Mouse (Mus musculus) hindbrain, embryonic 16.5 days (tissue): ENCODE data around the gene Pmm2. TPM values are rescaled to one million over a fixed set of nuclear protein-coding genes. Genes with fewer than 3 reads are reported as not detected.

Experiments used
- ATAC-seq: fragments of 200-750 bp; cut with Nextera tagmentation; 2 replicates; pipeline ENCODE4 v1.8.0; 2017; ENCODE audit warnings: moderate TSS enrichment, moderate library complexity
- H3K27ac ChIP-seq: fragments of 300-500 bp; sonication (generic); 2 replicates; pipeline ENCODE4 v1.5.1; 2014; ENCODE audit warnings: low read depth, mild to moderate bottlenecking, control low read depth, low read length, moderate library complexity
- H3K27me3 ChIP-seq: fragments of 300-500 bp; sonication (generic); replicated peaks from 2 replicates; pipeline ENCODE4 v1.6.1; 2014; ENCODE audit warnings: low read length; ENCODE audit not compliant: control insufficient read depth, insufficient read depth
- H3K36me3 ChIP-seq: fragments of 300-500 bp; sonication (generic); 2 replicates; pipeline ENCODE4 v1.6.1; 2014; ENCODE audit warnings: mild to moderate bottlenecking, low read length, moderate library complexity, mixed read lengths; ENCODE audit not compliant: control insufficient read depth, insufficient read depth
- H3K4me1 ChIP-seq: fragments of 300-500 bp; sonication (generic); 2 replicates; pipeline ENCODE4 v1.6.1; 2014; ENCODE audit warnings: low read depth, low read length; ENCODE audit not compliant: control insufficient read depth, insufficient read depth
- H3K4me2 ChIP-seq: fragments of 300-500 bp; sonication (generic); 2 replicates; pipeline ENCODE4 v1.6.1; 2014; ENCODE audit warnings: mild to moderate bottlenecking, low read length, control low read depth, moderate library complexity
- H3K4me3 ChIP-seq: fragments of 300-500 bp; sonication (generic); 2 replicates; pipeline ENCODE4 v1.5.1; 2014; ENCODE audit warnings: mild to moderate bottlenecking, low read length, control low read depth, moderate library complexity
- H3K9ac ChIP-seq: fragments of 300-500 bp; sonication (generic); 2 replicates; pipeline ENCODE4 v1.6.1; 2014; ENCODE audit warnings: low read depth, mild to moderate bottlenecking, control low read depth, low read length, moderate library complexity
- H3K9me3 ChIP-seq: fragments of 300-500 bp; sonication (generic); 2 replicates; pipeline ENCODE4 v1.6.1; 2014; ENCODE audit warnings: mild to moderate bottlenecking, low read length, moderate library complexity; ENCODE audit not compliant: control insufficient read depth
- WGBS: fragments of 180-500 bp; shearing (Covaris S2); extraction: QIAGEN DNeasy Blood & Tissue Kit; methylation state at CpG from one replicate; pipeline ENCODE4 v1.1.7; 2014; 5-methylcytosine and 5-hydroxymethylcytosine counted together
- polyA plus RNA-seq: library from polyadenylated mRNA; unstranded; fragments of >200 nt; fragmentation: Nextera tagmentation; extraction: Ambion mirVana; gene quantifications from 2 replicates; pipeline ENCODE4 v1.2.1, GENCODE M21; 2015

The Pmm2 gene
- polyA plus RNA-seq, 1 experiment from 2014 or later, result 33.1 TPM

GRCm38 (mm10) chr16:8673343-8673742, 35.9 kb downstream of the Pmm2 start:
- Histone ChIP-seq H3K9ac (no peak overlapping the region), H3K4me1 (peaks cover 23% of the 10 kb centered on the region), H3K27ac (no peak overlapping the region), H3K9me3 (no peaks in the 10 kb centered on the region), H3K36me3 (no peaks in the 10 kb centered on the region), H3K4me3 (no peak overlapping the region), H3K27me3 (no peaks in the 10 kb centered on the region), H3K4me2 (no peak overlapping the region)
- 67% methylated on average over 6 of the region's 6 CpGs for WGBS
- no peak for ATAC-seq

DNA sequence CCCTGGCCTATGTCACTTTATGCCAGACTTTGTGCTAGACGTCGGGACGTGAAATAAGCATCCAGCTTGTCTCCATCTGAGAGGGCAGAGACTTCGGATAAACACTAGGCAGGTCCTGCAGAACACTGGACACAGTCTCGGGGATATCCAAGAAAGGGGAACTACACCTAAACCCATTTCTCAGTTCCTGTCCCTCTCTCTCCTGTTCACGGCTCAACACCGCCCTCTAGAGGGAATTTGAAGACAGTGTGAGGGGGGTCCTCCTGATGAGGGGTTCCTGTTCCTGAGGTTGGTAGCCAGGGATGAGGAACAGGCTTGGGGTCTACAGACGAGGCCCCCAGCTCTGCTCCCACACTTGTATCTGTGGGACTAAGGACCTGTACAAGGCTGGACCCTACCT, 36.7 kb downstream of the Pmm2 start:
- peak overlapping the region; percentile 16; the same call in 1 of the 2 replicates for H3K4me2 ChIP-seq
- H3K36me3 ChIP-seq, result no peaks in the 10 kb centered on the region
- H3K27me3 ChIP-seq, result no peaks in the 10 kb centered on the region
- ATAC-seq, result no peak
- whole genome bisulfite sequencing, result 3% methylated on average over 8 of the region's 8 CpGs
- H3K27ac ChIP-seq, result no peak overlapping the region
- H3K9ac ChIP-seq, result no peak overlapping the region
- H3K4me3 ChIP-seq, result no peak overlapping the region
- peaks cover 15% of the 10 kb centered on the region for H3K4me1 ChIP-seq
- no peaks in the 10 kb centered on the region for H3K9me3 ChIP-seq

- H3K9ac ChIP-seq, result no peak overlapping the region
- H3K4me3 ChIP-seq, result no peak overlapping the region
- H3K27ac ChIP-seq, result no peak overlapping the region
- H3K27me3 ChIP-seq, result no peaks in the 10 kb centered on the region
- H3K4me1 ChIP-seq, result peaks cover 2% of the 10 kb centered on the region; the same call in 1 of the 2 replicates
- no peaks in the 10 kb centered on the region for H3K9me3 ChIP-seq
- H3K36me3 ChIP-seq, result no peaks in the 10 kb centered on the region
- no peak overlapping the region for H3K4me2 ChIP-seq
- no peak for ATAC-seq
- 87% methylated on average over 8 of the region's 8 CpGs for WGBS
These were observed 38.1 kb downstream of the Pmm2 start for GRCm38 (mm10) chr16:8675559-8675958.

GRCm38 (mm10) chr16:8676228-8676627, 38.8 kb downstream of the Pmm2 start:
- ATAC-seq, result no peak
- WGBS, result 87% methylated on average over 2 of the region's 2 CpGs

DNA sequence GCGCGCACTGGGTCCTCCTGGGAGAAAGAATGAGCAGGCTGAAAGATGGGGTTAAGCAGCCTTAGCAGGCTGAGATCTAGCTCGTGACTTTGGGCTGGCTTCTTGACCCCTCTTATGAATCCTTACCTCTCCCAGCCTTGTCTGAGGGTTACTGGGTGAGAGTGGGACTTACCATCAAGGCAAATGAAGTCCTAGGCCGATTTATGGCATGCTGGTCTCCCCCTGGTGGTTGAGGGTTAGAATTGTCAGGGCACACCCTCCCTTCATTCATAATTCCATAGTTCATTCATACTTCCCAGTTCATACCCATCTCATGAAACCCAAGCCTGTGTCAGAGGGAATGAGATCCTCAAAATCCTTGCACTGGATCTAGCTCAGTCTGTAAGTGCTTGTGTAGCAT, 39.3 kb downstream of the Pmm2 start:
- 47% methylated on average over 4 of the region's 4 CpGs for WGBS

More at GRCm38 (mm10) chr16:8676228-8676627, 38.8 kb downstream of the Pmm2 start:
- Histone ChIP-seq H3K4me1 (no peaks in the 10 kb centered on the region), H3K9me3 (no peaks in the 10 kb centered on the region), H3K27ac (no peak overlapping the region), H3K4me2 (no peak overlapping the region), H3K4me3 (no peak overlapping the region), H3K9ac (no peak overlapping the region), H3K36me3 (no peaks in the 10 kb centered on the region), H3K27me3 (no peaks in the 10 kb centered on the region)

DNA sequence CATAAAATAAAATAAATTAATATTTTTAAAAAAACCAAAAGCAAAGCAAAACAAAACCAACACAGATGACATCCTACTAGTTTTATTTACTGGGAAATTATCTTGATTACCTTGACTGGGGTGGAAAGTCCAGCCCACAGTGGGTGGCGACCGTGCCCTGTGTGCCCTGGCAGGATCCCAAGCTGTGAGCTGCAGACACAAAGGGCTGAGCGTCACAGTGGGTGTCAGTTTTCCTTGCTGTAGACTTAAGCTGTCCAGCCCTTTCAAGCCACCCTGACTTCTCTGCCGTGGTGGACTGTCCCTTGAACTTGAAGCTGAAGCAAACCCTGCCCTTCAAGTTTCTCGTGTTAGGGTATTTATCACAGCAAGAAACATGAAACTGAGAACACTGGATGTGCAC, 40.6 kb downstream of the Pmm2 start:
- Histone ChIP-seq H3K27ac (no peak overlapping the region), H3K27me3 (no peaks in the 10 kb centered on the region), H3K36me3 (no peaks in the 10 kb centered on the region), H3K4me1 (no peaks in the 10 kb centered on the region), H3K4me3 (no peak overlapping the region), H3K9ac (no peak overlapping the region), H3K9me3 (no peaks in the 10 kb centered on the region), H3K4me2 (no peak overlapping the region)
- no peak for ATAC-seq
- WGBS, result 47% methylated on average over 5 of the region's 5 CpGs

More for the DNA sequence above, 39.3 kb downstream of the Pmm2 start:
- H3K4me1 ChIP-seq, result no peaks in the 10 kb centered on the region
- no peaks in the 10 kb centered on the region for H3K36me3 ChIP-seq
- no peak overlapping the region for H3K27ac ChIP-seq
- no peak for ATAC-seq
- H3K27me3 ChIP-seq, result no peaks in the 10 kb centered on the region
- H3K9me3 ChIP-seq, result no peaks in the 10 kb centered on the region
- no peak overlapping the region for H3K4me2 ChIP-seq
- peak overlapping the region; percentile 22; the same call in 1 of the 2 replicates for H3K9ac ChIP-seq
- H3K4me3 ChIP-seq, result no peak overlapping the region

GRCm38 (mm10) chr16:8678676-8679075, 41.2 kb downstream of the Pmm2 start:
- ATAC-seq, result no peak
- WGBS, result 86% methylated on average over 4 of the region's 4 CpGs

DNA sequence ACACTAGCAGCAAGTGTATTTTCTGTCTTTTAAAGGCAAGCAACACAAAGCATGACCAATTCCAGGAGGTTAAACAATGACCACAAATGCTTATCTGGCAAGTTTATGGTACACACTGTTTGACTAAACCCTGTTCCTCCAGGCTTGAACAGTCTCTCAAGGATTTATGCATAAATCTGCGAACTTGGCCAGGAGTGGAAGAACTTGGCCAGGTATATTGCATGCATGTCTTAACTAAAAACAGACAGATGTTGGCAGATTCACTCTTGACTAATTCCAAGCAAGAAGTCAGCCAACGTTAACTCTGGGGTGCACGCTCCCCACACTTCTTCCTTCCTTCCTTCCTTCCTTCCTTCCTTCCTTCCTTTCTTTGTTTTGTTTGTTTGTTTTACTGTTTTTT, 42.3 kb downstream of the Pmm2 start:
- Histone ChIP-seq H3K27ac (no peak overlapping the region), H3K27me3 (no peaks in the 10 kb centered on the region), H3K9ac (no peak overlapping the region), H3K9me3 (no peaks in the 10 kb centered on the region), H3K4me1 (no peaks in the 10 kb centered on the region), H3K4me2 (no peak overlapping the region), H3K4me3 (no peak overlapping the region), H3K36me3 (no peaks in the 10 kb centered on the region)
- 98% methylated on average over 3 of the region's 3 CpGs for WGBS
- ATAC-seq, result no peak

More at GRCm38 (mm10) chr16:8678676-8679075, 41.2 kb downstream of the Pmm2 start:
- H3K4me3 ChIP-seq, result no peak overlapping the region
- no peak overlapping the region for H3K27ac ChIP-seq
- H3K9ac ChIP-seq, result no peak overlapping the region
- no peaks in the 10 kb centered on the region for H3K9me3 ChIP-seq
- H3K36me3 ChIP-seq, result no peaks in the 10 kb centered on the region
- H3K27me3 ChIP-seq, result no peaks in the 10 kb centered on the region
- no peaks in the 10 kb centered on the region for H3K4me1 ChIP-seq
- H3K4me2 ChIP-seq, result no peak overlapping the region

DNA sequence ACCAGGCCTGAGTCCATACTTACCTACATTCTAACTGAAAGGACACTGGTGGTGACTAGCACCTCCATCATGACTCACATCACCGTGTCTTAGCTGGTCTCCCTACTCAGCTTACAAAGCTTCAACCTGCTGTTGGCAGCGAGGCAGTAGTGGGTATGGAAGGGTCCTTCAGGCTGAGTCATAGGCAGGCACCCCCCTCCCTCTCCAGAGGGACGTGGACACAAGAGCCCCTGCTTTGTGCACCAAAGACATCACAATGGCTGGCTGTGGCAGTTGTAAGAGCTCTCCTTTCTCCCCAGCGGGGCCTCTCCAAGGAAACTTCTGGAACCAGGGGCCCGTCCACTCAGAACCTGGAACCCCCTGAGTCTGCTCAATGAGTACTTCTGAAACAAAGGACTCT, 43.0 kb downstream of the Pmm2 start, which contains the start of gene Gm5767:
TSS of gene Gm5767 (plus strand) at position 301 of the 400 bp plus-strand sequence.
- no peak for ATAC-seq

GRCm38 (mm10) chr16:8685087-8685486, 47.6 kb downstream of the Pmm2 start:
- no peak overlapping the region for H3K4me3 ChIP-seq
- H3K4me2 ChIP-seq, result no peak overlapping the region
- H3K9me3 ChIP-seq, result no peaks in the 10 kb centered on the region
- WGBS, result 68% methylated on average over 4 of the region's 4 CpGs
- H3K9ac ChIP-seq, result no peak overlapping the region
- H3K27ac ChIP-seq, result no peak overlapping the region
- H3K4me1 ChIP-seq, result peaks cover 6% of the 10 kb centered on the region; the same call in 1 of the 2 replicates
- ATAC-seq, result no peak
- no peaks in the 10 kb centered on the region for H3K27me3 ChIP-seq
- H3K36me3 ChIP-seq, result peaks cover 13% of the 10 kb centered on the region; the same call in 1 of the 2 replicates

More for the DNA sequence above, 43.0 kb downstream of the Pmm2 start, which contains the start of gene Gm5767:
- H3K9me3 ChIP-seq, result no peaks in the 10 kb centered on the region
- no peaks in the 10 kb centered on the region for H3K4me1 ChIP-seq
- no peaks in the 10 kb centered on the region; the same call in 1 of the 2 replicates for H3K36me3 ChIP-seq
- H3K4me3 ChIP-seq, result no peak within 1 kb of the TSS
- H3K4me2 ChIP-seq, result no peak within 1 kb of the TSS
- 80% methylated on average over 5 of the region's 5 CpGs for WGBS
- H3K27me3 ChIP-seq, result no peaks in the 10 kb centered on the region
- H3K9ac ChIP-seq, result no peak within 1 kb of the TSS
- no peak within 1 kb of the TSS for H3K27ac ChIP-seq
